Mouse (Mus musculus): ENCODE data around the gene Jpt1.

DNA sequence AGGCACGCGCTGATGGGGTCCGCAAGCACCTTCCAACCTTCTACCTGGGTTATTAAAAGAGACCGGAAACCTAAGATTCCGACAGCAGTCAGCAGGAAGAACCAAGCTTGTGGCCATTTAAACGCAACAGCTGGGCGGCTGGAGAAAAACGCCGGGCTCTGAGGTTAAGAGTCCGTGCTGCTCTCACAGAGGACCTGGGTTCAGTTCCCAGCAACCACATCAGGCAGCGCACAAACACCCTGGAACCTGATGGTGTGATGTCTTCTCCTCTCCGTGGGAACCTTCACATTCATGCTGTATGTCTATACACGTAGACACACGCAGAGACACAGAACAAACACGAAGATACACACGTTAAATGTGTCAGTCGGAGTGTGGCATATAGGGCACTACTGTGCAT is 41.5 kb upstream of the Jpt1 start:
- TF ChIP-seq CTCF (IDR thresholded peaks at IDR 0.05; ENCODE audit: low read depth), result no peak
- no peak for TF ChIP-seq EP300 (optimal IDR thresholded peaks at IDR 0.05)

Measured in stomach, postnatal 0 days (tissue).